Mouse (Mus musculus) hindbrain, embryonic 14.5 days (tissue): Measurements from ENCODE around the gene Asl. TPM values are rescaled to one million over a fixed set of nuclear protein-coding genes. Genes with fewer than 3 reads are reported as not detected.
A peak's percentile ranks its signal among the peaks of the same experiment; 100 is the strongest.

Experiments used
- ATAC-seq: fragments of 200-750 bp; cut with Nextera tagmentation; 2 replicates; pipeline ENCODE4 v1.8.0; 2017; ENCODE audit warnings: moderate number of reproducible peaks, mild to moderate bottlenecking, moderate TSS enrichment, moderate library complexity; ENCODE audit not compliant: low FRiP score
- DNase-seq: peaks from one replicate; pipeline ENCODE4 v3.0.0-alpha.2; 2015; ENCODE audit warnings: low spot score
- H3K27ac ChIP-seq: fragments of 300-500 bp; sonication (generic); 2 replicates; pipeline ENCODE4 v1.5.1; 2014; ENCODE audit warnings: mild to moderate bottlenecking, moderate library complexity
- H3K27me3 ChIP-seq: fragments of 300-500 bp; sonication (generic); 2 replicates; pipeline ENCODE4 v1.6.1; 2014; ENCODE audit warnings: mild to moderate bottlenecking, low read length, mixed read lengths; ENCODE audit not compliant: control insufficient read depth, insufficient read depth
- H3K36me3 ChIP-seq: fragments of 300-500 bp; sonication (generic); replicated peaks from 2 replicates; pipeline ENCODE4 v1.6.1; 2014; ENCODE audit not compliant: control insufficient read depth, insufficient read depth
- H3K4me1 ChIP-seq: fragments of 300-500 bp; sonication (generic); replicated peaks from 2 replicates; pipeline ENCODE4 v1.6.1; 2014; ENCODE audit warnings: antibody characterized with exemption, low read length, mixed read lengths; ENCODE audit not compliant: control insufficient read depth, insufficient read depth
- H3K4me2 ChIP-seq: fragments of 300-500 bp; sonication (generic); replicated peaks from 2 replicates; pipeline ENCODE4 v1.6.1; 2014; ENCODE audit warnings: mild to moderate bottlenecking, moderate library complexity
- H3K4me3 ChIP-seq: fragments of 300-500 bp; sonication (generic); replicated peaks from 2 replicates; pipeline ENCODE4 v1.5.1; 2014; ENCODE audit warnings: mild to moderate bottlenecking, low read length
- H3K9ac ChIP-seq: fragments of 300-500 bp; sonication (generic); 2 replicates; pipeline ENCODE4 v1.6.1; 2014
- H3K9me3 ChIP-seq: fragments of 300-500 bp; sonication (generic); 2 replicates; pipeline ENCODE4 v1.6.1; 2016; ENCODE audit warnings: low read length; ENCODE audit not compliant: control insufficient read depth
- WGBS: fragments of 180-500 bp; shearing (Covaris S2); extraction: QIAGEN DNeasy Blood & Tissue Kit; methylation state at CpG from one replicate; pipeline ENCODE4 v1.1.7; 2014; 5-methylcytosine and 5-hydroxymethylcytosine counted together
- polyA plus RNA-seq: library from polyadenylated mRNA; unstranded; fragments of >200 nt; fragmentation: Nextera tagmentation; extraction: Ambion mirVana; gene quantifications from 2 replicates; pipeline ENCODE4 v1.2.1, GENCODE M21; 2014

Asl gene
- polyA plus RNA-seq: 41.3 and 41.5 TPM in 2 replicates

- peak within 1 kb of the TSS; percentile 89 for H3K4me2 ChIP-seq
- WGBS: 1% methylated on average over 51 of the region's 51 CpGs
These were observed at the start of gene Asl, which contains the start of gene Crcp for GRCm38 (mm10) chr5:130029142-130029897. TSS of gene Asl (minus strand) at chr5:130029247. TSS of gene Crcp (plus strand) at chr5:130029290.

DNA sequence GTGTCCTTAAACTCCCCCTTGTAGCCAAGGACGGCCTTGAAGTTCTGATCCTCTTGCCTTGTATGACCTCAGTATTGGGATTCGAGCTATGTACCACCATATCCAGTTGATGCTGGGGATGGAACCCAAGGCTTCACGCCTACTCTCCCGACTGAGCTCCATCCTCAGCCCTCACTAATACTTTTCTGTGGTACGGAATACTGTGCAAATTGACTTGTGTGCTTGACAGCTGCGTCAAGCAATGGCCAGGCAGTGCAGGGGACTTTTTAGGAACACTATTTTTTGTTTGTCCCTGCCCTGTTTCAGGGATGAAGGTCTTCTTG is 49.7 kb upstream of the Asl start:
- H3K4me2 ChIP-seq: peak overlapping the region; percentile 77
- peak overlapping the region; percentile 90 for H3K4me3 ChIP-seq
- DNase-seq (no peak), ATAC-seq (no peak)
- H3K36me3 ChIP-seq: no peaks in the 10 kb centered on the region
- peaks cover 6% of the 10 kb centered on the region; the same call in 1 of the 2 replicates for H3K4me1 ChIP-seq
- H3K27me3 ChIP-seq: no peaks in the 10 kb centered on the region
- H3K9ac ChIP-seq: peak overlapping the region; percentile 94
- 0 out of 2 replicates have a peak overlapping the region, but pooled peaks have one; percentile 45 for H3K27ac ChIP-seq
- 43% methylated on average over 6 of the region's 6 CpGs for WGBS
- H3K9me3 ChIP-seq: no peaks in the 10 kb centered on the region

More at GRCm38 (mm10) chr5:130029142-130029897, at the start of gene Asl, which contains the start of gene Crcp:
- ATAC-seq (peak; percentile 87), DNase-seq (peak; percentile 84)
- Histone ChIP-seq H3K9ac (peak within 1 kb of the TSS; percentile 69), H3K36me3 (no peaks in the 10 kb centered on the region), H3K27ac (peak within 1 kb of the TSS; percentile 90), H3K4me1 (peaks cover 9% of the 10 kb centered on the region; the same call in 1 of the 2 replicates), H3K4me3 (peak within 1 kb of the TSS; percentile 58), H3K27me3 (no peaks in the 10 kb centered on the region; the same call in 1 of the 2 replicates), H3K9me3 (no peaks in the 10 kb centered on the region)

DNA sequence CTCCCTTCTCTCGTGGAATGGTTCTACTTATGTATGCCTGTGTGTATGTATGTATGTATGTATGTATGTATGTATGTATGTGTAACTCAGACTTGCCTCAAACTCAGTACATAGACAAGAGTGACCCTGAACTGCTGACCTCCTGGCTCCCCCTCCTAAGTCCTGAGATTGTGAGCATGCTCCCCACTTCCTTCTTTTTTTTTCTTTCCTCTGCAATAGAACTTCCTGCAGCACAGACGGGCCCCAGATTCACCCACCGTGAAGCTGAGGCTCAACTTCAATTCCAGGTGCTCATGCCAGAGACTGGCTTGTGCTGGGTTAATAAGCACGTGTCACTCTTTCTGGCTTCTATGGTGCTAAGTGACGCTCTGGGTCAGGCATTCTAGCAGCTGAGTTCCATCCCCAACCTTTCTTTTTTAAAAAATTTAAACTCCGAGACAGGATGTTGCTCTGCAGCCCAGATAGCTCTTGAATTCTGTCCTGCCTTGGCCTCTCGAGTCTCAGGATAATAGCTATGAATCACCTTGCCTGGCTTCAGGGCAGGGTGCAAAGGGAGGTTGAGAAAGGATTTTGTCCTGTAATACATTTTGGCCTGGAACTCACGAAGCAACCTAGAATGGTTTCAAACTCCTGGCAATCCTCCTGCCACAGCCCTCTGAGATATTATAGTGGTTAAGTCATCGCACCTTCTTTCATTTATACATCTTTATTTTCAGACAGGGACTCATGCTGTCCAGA is 49.2 kb upstream of the Asl start:
- Histone ChIP-seq H3K4me3 (no peak overlapping the region), H3K4me1 (peaks cover 6% of the 10 kb centered on the region; the same call in 1 of the 2 replicates), H3K4me2 (no peak overlapping the region; the same call in 1 of the 2 replicates), H3K9ac (no peak overlapping the region; the same call in 1 of the 2 replicates), H3K27ac (no peak overlapping the region), H3K9me3 (no peaks in the 10 kb centered on the region), H3K27me3 (no peaks in the 10 kb centered on the region), H3K36me3 (no peaks in the 10 kb centered on the region)
- DNase-seq: no peak
- ATAC-seq: no peak
- 85% methylated on average over 9 of the region's 9 CpGs for WGBS

- no peaks in the 10 kb centered on the region for H3K36me3 ChIP-seq
- H3K4me1 ChIP-seq: peaks cover 6% of the 10 kb centered on the region; the same call in 1 of the 2 replicates
- H3K27ac ChIP-seq: no peak overlapping the region
- no peaks in the 10 kb centered on the region for H3K27me3 ChIP-seq
- H3K4me2 ChIP-seq: no peak overlapping the region
- 64% methylated on average over 6 of the region's 6 CpGs for WGBS
- no peak for DNase-seq
- no peaks in the 10 kb centered on the region for H3K9me3 ChIP-seq
- H3K9ac ChIP-seq: no peak overlapping the region
- H3K4me3 ChIP-seq: no peak overlapping the region
- no peak for ATAC-seq
These were observed 47.3 kb upstream of the Asl start for GRCm38 (mm10) chr5:130076396-130076795.

DNA sequence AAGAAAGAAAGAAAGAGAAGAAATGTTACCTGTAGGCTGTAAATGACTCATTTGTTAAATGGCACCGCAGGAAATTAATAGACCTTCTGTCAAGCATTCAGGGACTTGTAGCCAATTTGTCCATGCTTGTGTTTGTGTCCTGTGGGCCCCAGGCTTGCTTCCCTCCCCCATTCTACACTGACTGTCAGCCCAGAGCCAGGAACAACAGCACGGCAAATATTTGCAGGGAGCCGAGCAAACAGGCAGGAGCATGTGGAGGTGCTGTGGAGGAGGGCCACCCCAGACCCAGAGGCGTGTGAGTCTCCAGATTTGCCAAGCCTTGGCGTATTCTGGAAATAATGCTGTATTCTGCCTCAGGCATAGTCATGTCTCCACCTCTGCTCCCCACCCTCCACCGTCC is 45.4 kb upstream of the Asl start:
- 83% methylated on average over 6 of the region's 6 CpGs for WGBS
- Histone ChIP-seq H3K9me3 (no peaks in the 10 kb centered on the region), H3K9ac (no peak overlapping the region), H3K4me3 (no peak overlapping the region), H3K4me1 (no peaks in the 10 kb centered on the region), H3K27ac (no peak overlapping the region), H3K36me3 (no peaks in the 10 kb centered on the region), H3K4me2 (no peak overlapping the region), H3K27me3 (no peaks in the 10 kb centered on the region)
- DNase-seq (no peak), ATAC-seq (no peak)

- Histone ChIP-seq H3K4me2 (no peak within 1 kb of the TSS), H3K27ac (no peak within 1 kb of the TSS), H3K27me3 (no peaks in the 10 kb centered on the region), H3K9ac (no peak within 1 kb of the TSS), H3K9me3 (no peaks in the 10 kb centered on the region), H3K36me3 (no peaks in the 10 kb centered on the region), H3K4me3 (no peak within 1 kb of the TSS), H3K4me1 (no peaks in the 10 kb centered on the region)
- DNase-seq (no peak), ATAC-seq (no peak)
- 90% methylated on average over 6 of the region's 6 CpGs for WGBS
These were observed 44.0 kb upstream of the Asl start, which contains the start of gene Tpst1 for GRCm38 (mm10) chr5:130073026-130073425. TSS of gene Tpst1 (plus strand) at chr5:130073326.

GRCm38 (mm10) chr5:130067841-130068264 is 38.8 kb upstream of the Asl start:
- DNase-seq: no peak
- Histone ChIP-seq H3K9me3 (no peaks in the 10 kb centered on the region), H3K4me2 (no peak overlapping the region), H3K36me3 (no peaks in the 10 kb centered on the region), H3K4me3 (no peak overlapping the region), H3K4me1 (no peaks in the 10 kb centered on the region), H3K27ac (no peak overlapping the region), H3K9ac (no peak overlapping the region), H3K27me3 (no peaks in the 10 kb centered on the region)
- no peak for ATAC-seq
- WGBS: 77% methylated on average over 3 of the region's 3 CpGs

- Histone ChIP-seq H3K36me3 (peaks cover 5% of the 10 kb centered on the region), H3K27ac (no peak overlapping the region), H3K27me3 (no peaks in the 10 kb centered on the region), H3K4me1 (no peaks in the 10 kb centered on the region), H3K9me3 (no peaks in the 10 kb centered on the region), H3K4me2 (no peak overlapping the region), H3K9ac (no peak overlapping the region), H3K4me3 (no peak overlapping the region)
- DNase-seq: no peak
- ATAC-seq: no peak
- WGBS: 100% methylated on average over 1 of the region's 1 CpGs
These were observed 36.5 kb upstream of the Asl start for GRCm38 (mm10) chr5:130065579-130065978.

DNA sequence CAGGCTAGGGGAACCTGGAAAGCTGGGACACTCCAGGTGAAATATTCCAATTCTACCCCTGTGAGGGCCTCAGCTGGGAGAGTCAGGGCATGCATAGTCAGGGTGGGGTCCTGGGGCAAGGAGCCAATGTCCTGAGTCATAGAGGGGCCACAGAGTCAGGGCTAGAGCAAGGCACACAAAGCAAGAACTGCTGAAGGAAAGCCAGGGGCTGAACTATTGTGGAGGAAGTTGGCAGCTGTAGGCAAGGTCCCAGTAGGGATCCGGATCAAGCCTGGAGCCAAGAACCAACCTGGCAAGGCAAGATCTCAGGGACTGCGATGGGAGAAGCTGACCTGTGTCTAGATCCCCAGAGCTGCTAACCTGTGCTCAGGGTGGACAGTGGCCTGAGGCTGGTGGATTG is 34.7 kb upstream of the Asl start:
- no peaks in the 10 kb centered on the region for H3K9me3 ChIP-seq
- no peak overlapping the region for H3K27ac ChIP-seq
- no peaks in the 10 kb centered on the region for H3K27me3 ChIP-seq
- ATAC-seq: no peak
- no peaks in the 10 kb centered on the region for H3K4me1 ChIP-seq
- 69% methylated on average over 2 of the region's 2 CpGs for WGBS
- H3K4me3 ChIP-seq: no peak overlapping the region
- no peak overlapping the region for H3K4me2 ChIP-seq
- no peak overlapping the region for H3K9ac ChIP-seq
- no peak for DNase-seq
- H3K36me3 ChIP-seq: peaks cover 17% of the 10 kb centered on the region
